Mouse (Mus musculus): ENCODE results near the gene Dnah7a.
"Not testable (repeated sequence)": the region's sequence is repeated elsewhere in the genome, so short reads cannot be mapped to it uniquely, and the experiment has no call there.

Dnah7a gene

GRCm38 (mm10) chr1:53664268-53664667 lies 42.3 kb downstream of the Dnah7a start:
- not testable (repeated sequence) for DNase-seq

- DNase-seq: no peak
Measured at GRCm38 (mm10) chr1:53639865-53640794, 66.5 kb downstream of the Dnah7a start.

- DNase-seq: not testable (repeated sequence)
Measured at GRCm38 (mm10) chr1:53635641-53636040, 70.9 kb downstream of the Dnah7a start.

GRCm38 (mm10) chr1:53632040-53632439 lies 74.5 kb downstream of the Dnah7a start:
- not testable (repeated sequence) for DNase-seq

- no peak for DNase-seq
Measured at GRCm38 (mm10) chr1:53630011-53630410, 76.6 kb downstream of the Dnah7a start.

GRCm38 (mm10) chr1:53613486-53613885 lies 93.1 kb downstream of the Dnah7a start:
- DNase-seq: no peak

- not testable (repeated sequence) for DNase-seq
Measured at GRCm38 (mm10) chr1:53581326-53581725, 125.3 kb downstream of the Dnah7a start.

GRCm38 (mm10) chr1:53557918-53558317 lies 148.7 kb downstream of the Dnah7a start:
- DNase-seq: not testable (repeated sequence)

- not testable (repeated sequence) for DNase-seq
Measured at GRCm38 (mm10) chr1:53547018-53547417, 159.6 kb downstream of the Dnah7a start.

GRCm38 (mm10) chr1:53538356-53538755 lies 168.2 kb downstream of the Dnah7a start:
- peak; percentile 9 for DNase-seq

GRCm38 (mm10) chr1:53534826-53535225 lies 171.8 kb downstream of the Dnah7a start:
- DNase-seq: not testable (repeated sequence)

GRCm38 (mm10) chr1:53526021-53526420 lies 180.6 kb downstream of the Dnah7a start:
- not testable (repeated sequence) for DNase-seq

- DNase-seq: no peak
Measured at GRCm38 (mm10) chr1:53473699-53474098, 232.9 kb downstream of the Dnah7a start.

GRCm38 (mm10) chr1:53472084-53472483 lies 234.5 kb downstream of the Dnah7a start:
- not testable (repeated sequence) for DNase-seq

- no peak for DNase-seq
Measured at GRCm38 (mm10) chr1:53467325-53467670, 239.3 kb downstream of the Dnah7a start.

GRCm38 (mm10) chr1:53466524-53467324 lies 239.9 kb downstream of the Dnah7a start:
- DNase-seq: not testable (repeated sequence)

GRCm38 (mm10) chr1:53439173-53439572 lies 267.4 kb downstream of the Dnah7a start:
- not testable (repeated sequence) for DNase-seq

- not testable (repeated sequence) for DNase-seq
Measured at GRCm38 (mm10) chr1:53432433-53432832, 274.2 kb downstream of the Dnah7a start.

- DNase-seq: no peak
Measured at GRCm38 (mm10) chr1:53405803-53406325, 300.7 kb downstream of the Dnah7a start.

- peak; percentile 32 for DNase-seq
Measured at GRCm38 (mm10) chr1:53393936-53394760, 312.4 kb downstream of the Dnah7a start.

GRCm38 (mm10) chr1:53388762-53389161 lies 317.8 kb downstream of the Dnah7a start:
- DNase-seq: no peak

- no peak for DNase-seq
Measured at GRCm38 (mm10) chr1:53384085-53384688, 322.4 kb downstream of the Dnah7a start.
